Mouse (Mus musculus) gastrocnemius, postnatal 4 days (tissue): ENCODE results near the gene Stx17. TPM values are rescaled to one million over a fixed set of nuclear protein-coding genes. Genes with fewer than 3 reads are reported as not detected.

Experiments
- DNase-seq, 2 experiments: peaks; one replicate each; pipeline ENCODE4 v3.0.0; 2021 to 2022; ENCODE audit warnings: low spot score in 2 of 2, mixed read lengths in 2 of 2
- long read RNA-seq, 2 experiments: library from polyadenylated mRNA; stranded (forward); transcript quantifications; one replicate each; pipeline ENCODE4 v2.0.0; 2021
- total RNA-seq, 2 experiments: library from RNA; stranded (reverse); gene quantifications; 2 replicates each; pipeline ENCODE4 v1.2.3; 2021

Gene Stx17
- 10 to 100 TPM; 35.7 to 36.4 TPM for total RNA-seq
- long read RNA-seq, experiment 1, full-length matches to known transcripts = 13 of 20 reads
- long read RNA-seq, experiment 1, partial matches to known transcripts = 1 of 20 reads
- long read RNA-seq, experiment 1, other reads (novel, unspliced or antisense) = 6 of 20 reads
- long read RNA-seq, experiment 2, full-length matches to known transcripts = 15 of 33 reads
- long read RNA-seq, experiment 2, partial matches to known transcripts = 3 of 33 reads
- long read RNA-seq, experiment 2, other reads (novel, unspliced or antisense) = 15 of 33 reads

DNA sequence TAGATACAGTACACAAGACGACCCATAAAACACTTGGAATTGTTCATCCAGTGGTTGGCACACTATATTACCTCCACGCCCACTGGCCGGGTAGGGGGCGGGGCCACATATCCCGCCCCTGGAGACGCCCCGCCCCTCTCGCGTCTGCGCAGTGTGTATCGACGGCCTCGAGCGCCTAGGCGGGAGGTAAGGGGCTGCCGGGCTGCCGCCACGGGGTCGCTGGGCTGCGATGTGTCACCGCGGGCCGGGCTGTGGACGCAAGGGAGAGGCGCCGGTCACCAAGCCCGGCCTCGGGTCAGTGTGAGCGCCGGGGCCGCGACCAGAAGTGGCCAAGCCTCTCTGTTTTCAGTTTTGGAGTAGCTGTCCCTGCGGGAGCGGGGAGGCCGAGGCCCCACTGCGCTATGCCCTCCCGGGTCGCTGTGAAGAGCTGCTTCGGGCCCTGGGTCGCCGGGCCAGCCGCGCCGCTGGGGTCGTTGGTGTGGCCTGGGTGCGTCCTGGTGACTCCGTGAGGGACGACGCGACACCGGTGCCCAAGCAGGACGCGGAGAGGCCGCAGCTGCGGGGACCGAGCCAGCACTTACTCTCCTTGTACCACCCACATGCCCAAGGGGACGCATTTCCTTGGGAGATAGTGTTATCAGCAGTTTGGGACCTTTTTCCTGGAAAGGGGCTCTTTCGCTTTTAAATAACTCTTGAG is at the start of gene Stx17:
Gene Stx17, plus strand, starts transcription at position 143 of the 697 bp plus-strand sequence.
- peak; percentile 76 to 84 for DNase-seq

GRCm38 (mm10) chr4:48076693-48077471 is 47.8 kb upstream of the Stx17 start:
- no peak for DNase-seq

DNA sequence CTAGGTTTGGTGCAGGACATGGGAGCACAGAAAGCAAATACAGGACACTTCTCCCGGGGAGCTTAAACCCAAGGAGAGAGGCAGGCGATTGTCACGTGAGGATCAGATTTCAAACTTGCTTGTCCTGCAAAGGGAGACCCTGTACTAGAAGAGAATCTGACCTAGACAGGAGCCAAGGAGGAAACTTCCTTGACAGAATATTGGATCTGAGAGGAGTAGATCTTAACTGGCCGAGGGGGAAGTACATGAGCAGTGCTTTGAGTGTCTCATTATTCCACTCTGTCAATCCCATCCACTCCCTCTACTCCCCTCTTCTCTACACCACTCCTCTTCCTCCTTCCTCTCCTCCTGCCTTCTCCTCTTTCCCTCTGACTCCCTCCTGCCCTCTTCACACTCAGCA is 46.5 kb upstream of the Stx17 start:
- DNase-seq = no peak

GRCm38 (mm10) chr4:48079285-48080039 is 45.3 kb upstream of the Stx17 start:
- no peak for DNase-seq

DNA sequence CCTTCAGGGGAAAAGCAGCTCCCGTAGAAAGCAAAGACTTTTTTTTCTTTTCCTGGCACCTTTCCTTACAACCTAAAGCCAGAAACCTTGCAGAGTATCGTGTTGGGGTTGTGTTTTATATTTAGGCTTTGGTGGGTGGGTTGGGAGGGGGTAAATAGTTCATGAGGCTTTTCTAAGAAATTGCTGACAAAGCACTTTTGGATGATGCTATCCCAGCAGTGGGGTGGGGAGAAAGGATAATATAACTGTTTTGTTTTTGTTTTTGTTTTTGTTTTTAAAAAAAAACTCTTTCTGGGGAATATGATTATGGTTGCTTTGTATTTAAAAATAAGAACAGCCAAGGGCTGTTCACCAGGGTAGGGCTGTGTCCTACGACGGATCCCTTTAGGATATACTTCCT is 41.3 kb upstream of the Stx17 start:
- DNase-seq = no peak

- DNase-seq = no peak
Observed at GRCm38 (mm10) chr4:48086609-48087008, 38.1 kb upstream of the Stx17 start.

DNA sequence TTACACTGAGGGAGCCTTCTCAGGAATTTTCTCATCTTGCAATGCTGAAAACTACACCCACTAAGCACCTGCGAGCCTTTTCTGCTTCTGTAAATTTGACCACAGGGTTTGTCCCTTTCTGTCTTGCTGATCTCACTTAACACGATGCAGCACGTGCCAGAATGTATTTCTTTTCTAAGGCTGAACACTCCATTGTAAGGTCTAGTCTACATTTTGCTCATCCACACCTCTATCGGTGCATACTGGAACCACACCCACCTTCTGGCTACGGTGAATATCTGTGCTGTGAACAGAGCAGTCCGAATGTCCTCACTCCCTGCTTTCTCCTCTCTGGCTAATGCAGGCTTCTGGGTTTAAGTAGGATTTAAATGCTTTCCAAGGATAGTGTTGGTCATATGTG is 37.2 kb upstream of the Stx17 start:
- no peak for DNase-seq

GRCm38 (mm10) chr4:48093221-48093620 is 31.5 kb upstream of the Stx17 start:
- no peak for DNase-seq

- no peak for DNase-seq
Observed at GRCm38 (mm10) chr4:48100217-48100616, 24.5 kb upstream of the Stx17 start.

DNA sequence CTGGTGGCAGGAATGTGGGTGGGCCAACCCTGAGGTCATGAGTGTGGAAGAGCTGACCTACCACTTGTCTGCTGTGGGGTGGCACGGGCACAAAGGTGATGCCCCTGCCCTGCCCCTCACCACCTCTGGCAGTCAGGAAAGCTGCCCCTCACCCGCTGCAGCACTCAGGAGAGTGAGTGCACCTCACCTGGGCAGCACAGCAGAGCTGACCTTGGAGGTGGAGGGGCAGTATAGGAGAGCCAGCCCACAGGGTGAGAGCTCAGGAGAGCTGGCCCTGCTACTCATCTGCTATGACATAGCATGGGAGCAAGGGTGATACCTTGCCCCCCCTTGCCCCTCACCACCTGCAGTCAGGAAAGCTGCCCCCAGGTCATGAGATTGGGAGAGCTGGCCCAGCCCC is 22.7 kb upstream of the Stx17 start:
- DNase-seq = no peak

GRCm38 (mm10) chr4:48105387-48105786 is 19.3 kb upstream of the Stx17 start:
- DNase-seq = no peak

DNA sequence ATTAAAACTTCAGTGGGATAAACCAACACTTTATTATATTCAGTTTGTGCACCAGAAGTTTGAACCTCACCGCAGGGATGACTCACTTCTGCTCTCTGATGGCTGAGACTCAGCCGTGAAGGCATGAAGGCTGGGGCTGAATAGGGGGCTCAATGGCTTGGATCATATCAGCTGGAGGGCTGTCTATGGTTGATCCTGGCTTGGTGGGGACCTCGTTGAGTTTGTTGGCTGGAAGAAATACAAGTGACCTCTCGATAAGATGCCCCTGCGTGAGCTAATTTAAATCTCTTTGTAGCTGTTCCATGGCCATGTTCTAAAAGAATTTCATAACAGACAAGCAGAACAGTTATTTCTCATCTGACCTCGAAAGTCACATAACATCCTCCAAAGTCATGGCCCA is 17.6 kb upstream of the Stx17 start:
- no peak for DNase-seq

DNA sequence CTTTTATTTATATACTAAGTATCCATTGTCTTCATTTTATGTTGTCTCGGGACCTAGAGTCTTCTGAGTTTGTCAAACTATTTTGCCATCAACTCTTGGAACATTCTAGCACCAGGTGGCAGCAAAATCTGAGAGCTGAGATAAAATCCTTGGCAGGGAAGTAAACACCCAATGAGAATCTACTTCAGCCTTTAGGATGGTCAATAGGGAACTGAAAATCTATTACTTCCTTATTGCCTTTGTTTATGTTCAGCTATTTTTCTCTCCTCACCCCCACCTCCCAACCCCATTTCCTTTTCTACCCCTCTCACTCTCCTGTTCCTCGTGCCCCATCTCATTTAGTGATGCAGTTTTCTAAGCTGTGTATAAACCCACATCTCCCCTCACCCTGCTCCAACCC is 16.1 kb upstream of the Stx17 start:
- DNase-seq = no peak

- DNase-seq = no peak
Observed at GRCm38 (mm10) chr4:48110331-48110730, 14.4 kb upstream of the Stx17 start.

DNA sequence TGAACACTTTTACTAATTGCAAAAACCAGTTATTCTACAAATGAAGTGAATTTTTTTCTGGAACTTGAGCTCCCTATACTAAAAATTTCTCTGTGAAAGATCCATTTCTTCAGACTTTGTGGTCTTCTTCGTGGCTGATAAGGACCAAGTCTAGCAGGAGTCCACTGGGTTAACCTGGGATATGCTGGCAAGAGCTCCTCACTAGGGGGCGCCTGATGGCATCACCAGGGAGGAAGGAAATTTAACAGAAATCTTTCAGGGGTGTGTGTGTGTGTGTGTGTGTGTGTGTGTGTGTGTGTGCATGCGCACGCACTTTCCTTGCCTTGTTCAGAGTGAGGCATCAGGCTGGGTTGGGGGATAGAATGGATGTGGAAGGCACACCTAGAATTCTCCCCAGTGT is 8.5 kb upstream of the Stx17 start:
- no peak for DNase-seq

- no peak for DNase-seq
Observed at GRCm38 (mm10) chr4:48124416-48124772, 321 bp upstream of the Stx17 start.

GRCm38 (mm10) chr4:48130314-48130713 is 5.6 kb downstream of the Stx17 start:
- no peak for DNase-seq

DNA sequence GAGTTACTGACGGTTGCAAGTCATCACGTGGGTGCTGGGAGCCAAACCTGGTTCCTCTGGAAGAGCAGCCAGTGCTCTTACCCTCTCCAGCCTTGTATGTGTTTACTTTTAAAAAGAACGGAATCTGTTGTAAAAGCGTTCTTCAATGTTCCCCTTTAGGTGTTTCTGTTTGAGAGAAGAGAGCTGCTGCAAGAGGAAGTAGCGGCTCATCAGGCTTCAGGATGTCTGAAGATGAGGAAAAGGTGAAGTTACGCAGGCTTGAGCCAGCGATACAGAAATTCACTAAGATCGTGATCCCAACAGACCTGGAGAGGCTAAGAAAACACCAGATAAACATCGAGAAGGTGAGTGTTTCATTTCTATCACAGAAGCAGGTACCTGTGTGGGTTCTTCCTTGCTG is 6.9 kb downstream of the Stx17 start:
- DNase-seq = no peak

- DNase-seq = no peak
Observed at GRCm38 (mm10) chr4:48132721-48133120, 8.0 kb downstream of the Stx17 start.

DNA sequence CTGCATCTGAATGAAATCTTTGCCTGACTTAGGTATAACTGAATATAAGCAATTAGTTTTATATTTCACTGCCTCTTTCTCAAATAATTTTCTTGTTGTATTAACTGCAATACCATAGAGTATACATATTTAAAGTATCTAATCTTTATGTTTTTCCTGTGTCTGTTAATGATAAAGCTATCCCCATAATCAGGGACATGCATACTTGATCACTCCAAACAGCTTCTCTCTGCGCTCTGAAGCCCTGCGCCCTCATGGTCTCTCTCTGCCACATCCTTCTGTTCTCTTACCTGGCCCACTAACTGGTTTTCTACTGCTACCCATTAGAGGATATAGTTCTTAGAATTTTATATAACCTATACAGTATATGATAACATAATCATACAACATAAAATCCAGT is 24.8 kb downstream of the Stx17 start:
- DNase-seq = no peak

- DNase-seq = no peak
Observed at GRCm38 (mm10) chr4:48153229-48153628, 28.5 kb downstream of the Stx17 start.

DNA sequence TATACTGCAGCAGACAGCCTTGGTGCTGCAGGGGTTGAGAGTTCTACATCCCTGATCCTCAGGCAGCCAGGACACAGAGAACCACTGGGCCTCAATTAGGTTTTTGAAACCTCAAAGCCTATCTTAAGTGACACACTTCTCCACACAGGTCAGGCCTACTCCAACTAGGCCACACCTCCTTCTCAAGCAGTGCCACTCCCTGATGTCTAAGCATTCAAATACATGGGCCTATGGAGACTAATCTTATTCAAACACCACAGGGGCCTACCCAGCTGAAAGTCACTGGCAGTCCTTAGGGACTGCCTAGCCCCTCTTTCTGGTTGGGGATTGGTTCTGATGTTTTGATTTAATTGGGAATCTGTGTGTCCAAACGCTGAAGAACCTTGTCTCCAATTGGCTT is 31.1 kb downstream of the Stx17 start:
- no peak for DNase-seq
